Mouse (Mus musculus): ENCODE results near the gene Gpx4. TPM values are rescaled to one million over a fixed set of nuclear protein-coding genes. Genes with fewer than 3 reads are reported as not detected.

Gene Gpx4
- polyA plus RNA-seq, 1 experiment from 2014 or later = 603 TPM

GRCm38 (mm10) chr10:80074813-80075601 is 28.0 kb downstream of the Gpx4 start:
- no peaks in the 10 kb centered on the region for H3K27me3 ChIP-seq
- H3K4me2 ChIP-seq = peak overlapping the region; percentile 51
- peak overlapping the region; percentile 37 for H3K4me3 ChIP-seq (replicated peaks)
- H3K4me1 ChIP-seq (replicated peaks) = peaks cover 86% of the 10 kb centered on the region
- no peaks in the 10 kb centered on the region for H3K9me3 ChIP-seq (replicated peaks)
- H3K9ac ChIP-seq = peak overlapping the region; percentile 27; the same call in 1 of the 2 replicates
- peaks cover 49% of the 10 kb centered on the region for H3K36me3 ChIP-seq (replicated peaks)
- ATAC-seq (ENCODE audit: insufficient read depth) = no peak
- H3K27ac ChIP-seq (replicated peaks) = peak overlapping the region; percentile 71
- 14% methylated on average over 28 of the region's 28 CpGs for WGBS (ENCODE audit: insufficient replicate concordance)

- WGBS (ENCODE audit: insufficient replicate concordance) = 61% methylated on average over 1 of the region's 1 CpGs
- no peak for ATAC-seq (ENCODE audit: insufficient read depth)
- no peaks in the 10 kb centered on the region for H3K9me3 ChIP-seq (replicated peaks)
- H3K36me3 ChIP-seq (replicated peaks) = peaks cover 49% of the 10 kb centered on the region
- H3K9ac ChIP-seq = no peak overlapping the region; the same call in 1 of the 2 replicates
- H3K27ac ChIP-seq (replicated peaks) = peak overlapping the region; percentile 71; the same call in 1 of the 2 replicates
- H3K4me3 ChIP-seq (replicated peaks) = no peak overlapping the region
- no peak overlapping the region for H3K4me2 ChIP-seq
- H3K27me3 ChIP-seq = no peaks in the 10 kb centered on the region
- H3K4me1 ChIP-seq (replicated peaks) = peaks cover 86% of the 10 kb centered on the region
Measured at GRCm38 (mm10) chr10:80075924-80076323, 29.0 kb downstream of the Gpx4 start.

- H3K27ac ChIP-seq (replicated peaks) = 0 out of 2 replicates have a peak overlapping the region, but pooled peaks have one; percentile 71
- peaks cover 86% of the 10 kb centered on the region for H3K4me1 ChIP-seq (replicated peaks)
- no peak overlapping the region for H3K4me3 ChIP-seq (replicated peaks)
- H3K27me3 ChIP-seq = no peaks in the 10 kb centered on the region
- H3K9me3 ChIP-seq (replicated peaks) = no peaks in the 10 kb centered on the region
- H3K9ac ChIP-seq = no peak overlapping the region
- H3K4me2 ChIP-seq = no peak overlapping the region
- peaks cover 54% of the 10 kb centered on the region for H3K36me3 ChIP-seq (replicated peaks)
- no peak for ATAC-seq (ENCODE audit: insufficient read depth)
- 83% methylated on average over 4 of the region's 4 CpGs for WGBS (ENCODE audit: insufficient replicate concordance)
Measured at GRCm38 (mm10) chr10:80076386-80076785, 29.4 kb downstream of the Gpx4 start.

GRCm38 (mm10) chr10:80077312-80077711 is 30.3 kb downstream of the Gpx4 start:
- Histone ChIP-seq H3K27me3 (no peaks in the 10 kb centered on the region), H3K9me3 (replicated peaks) (no peaks in the 10 kb centered on the region), H3K4me1 (replicated peaks) (peaks cover 86% of the 10 kb centered on the region), H3K9ac (no peak overlapping the region), H3K4me3 (replicated peaks) (no peak overlapping the region), H3K36me3 (replicated peaks) (peaks cover 55% of the 10 kb centered on the region), H3K27ac (replicated peaks) (no peak overlapping the region), H3K4me2 (no peak overlapping the region)
- WGBS (ENCODE audit: insufficient replicate concordance) = 84% methylated on average over 5 of the region's 5 CpGs
- ATAC-seq (ENCODE audit: insufficient read depth) = no peak

GRCm38 (mm10) chr10:80078366-80078765 is 31.4 kb downstream of the Gpx4 start:
- Histone ChIP-seq H3K4me3 (replicated peaks) (no peak overlapping the region), H3K4me2 (no peak overlapping the region), H3K9ac (no peak overlapping the region), H3K9me3 (replicated peaks) (no peaks in the 10 kb centered on the region), H3K27ac (replicated peaks) (no peak overlapping the region), H3K4me1 (replicated peaks) (peaks cover 86% of the 10 kb centered on the region), H3K36me3 (replicated peaks) (peaks cover 64% of the 10 kb centered on the region), H3K27me3 (no peaks in the 10 kb centered on the region)
- 79% methylated on average over 1 of the region's 1 CpGs for WGBS (ENCODE audit: insufficient replicate concordance)
- ATAC-seq (ENCODE audit: insufficient read depth) = no peak

- no peaks in the 10 kb centered on the region for H3K27me3 ChIP-seq
- 44% methylated on average over 16 of the region's 16 CpGs for WGBS (ENCODE audit: insufficient replicate concordance)
- peaks cover 86% of the 10 kb centered on the region for H3K36me3 ChIP-seq (replicated peaks)
- H3K4me3 ChIP-seq (replicated peaks) = peak overlapping the region; percentile 49
- peak overlapping the region; percentile 98 for H3K27ac ChIP-seq (replicated peaks)
- peaks cover 71% of the 10 kb centered on the region for H3K4me1 ChIP-seq (replicated peaks)
- H3K9me3 ChIP-seq (replicated peaks) = no peaks in the 10 kb centered on the region
- ATAC-seq (ENCODE audit: insufficient read depth) = peak; percentile 91
- peak overlapping the region; percentile 89 for H3K4me2 ChIP-seq
- H3K9ac ChIP-seq = peak overlapping the region; percentile 66
Measured at GRCm38 (mm10) chr10:80080396-80081070, 33.6 kb downstream of the Gpx4 start.

GRCm38 (mm10) chr10:80081075-80081474 is 34.1 kb downstream of the Gpx4 start:
- Histone ChIP-seq H3K4me2 (peak overlapping the region; percentile 89), H3K27me3 (no peaks in the 10 kb centered on the region), H3K4me3 (replicated peaks) (peak overlapping the region; percentile 49), H3K9me3 (replicated peaks) (no peaks in the 10 kb centered on the region), H3K9ac (peak overlapping the region; percentile 66), H3K27ac (replicated peaks) (peak overlapping the region; percentile 98), H3K4me1 (replicated peaks) (peaks cover 66% of the 10 kb centered on the region), H3K36me3 (replicated peaks) (peaks cover 88% of the 10 kb centered on the region)
- 33% methylated on average over 3 of the region's 3 CpGs for WGBS (ENCODE audit: insufficient replicate concordance)
- peak; percentile 95 for ATAC-seq (ENCODE audit: insufficient read depth)

- WGBS (ENCODE audit: insufficient replicate concordance) = 79% methylated on average over 9 of the region's 9 CpGs
- Histone ChIP-seq H3K36me3 (replicated peaks) (peaks cover 64% of the 10 kb centered on the region), H3K4me2 (no peak overlapping the region), H3K9ac (no peak overlapping the region), H3K4me3 (replicated peaks) (no peak overlapping the region), H3K27ac (replicated peaks) (peak overlapping the region; percentile 33), H3K4me1 (replicated peaks) (peaks cover 72% of the 10 kb centered on the region), H3K27me3 (no peaks in the 10 kb centered on the region), H3K9me3 (replicated peaks) (no peaks in the 10 kb centered on the region)
- ATAC-seq (ENCODE audit: insufficient read depth) = no peak
Measured at GRCm38 (mm10) chr10:80084817-80085487, 38.0 kb downstream of the Gpx4 start.

- peaks cover 57% of the 10 kb centered on the region for H3K4me1 ChIP-seq (replicated peaks)
- H3K27me3 ChIP-seq = no peaks in the 10 kb centered on the region
- H3K36me3 ChIP-seq (replicated peaks) = peaks cover 54% of the 10 kb centered on the region
- 30% methylated on average over 3 of the region's 3 CpGs for WGBS (ENCODE audit: insufficient replicate concordance)
- H3K4me3 ChIP-seq (replicated peaks) = no peak overlapping the region
- peak overlapping the region; percentile 62 for H3K27ac ChIP-seq (replicated peaks)
- no peak overlapping the region for H3K9ac ChIP-seq
- no peak for ATAC-seq (ENCODE audit: insufficient read depth)
- no peaks in the 10 kb centered on the region for H3K9me3 ChIP-seq (replicated peaks)
- H3K4me2 ChIP-seq = peak overlapping the region; percentile 30
Measured at GRCm38 (mm10) chr10:80086847-80087246, 39.9 kb downstream of the Gpx4 start.

GRCm38 (mm10) chr10:80087483-80087882 is 40.5 kb downstream of the Gpx4 start:
- Histone ChIP-seq H3K27ac (replicated peaks) (peak overlapping the region; percentile 62; the same call in 1 of the 2 replicates), H3K27me3 (no peaks in the 10 kb centered on the region), H3K9me3 (replicated peaks) (no peaks in the 10 kb centered on the region), H3K4me1 (replicated peaks) (peaks cover 52% of the 10 kb centered on the region), H3K4me2 (no peak overlapping the region), H3K36me3 (replicated peaks) (peaks cover 52% of the 10 kb centered on the region), H3K4me3 (replicated peaks) (no peak overlapping the region), H3K9ac (no peak overlapping the region)
- ATAC-seq (ENCODE audit: insufficient read depth) = no peak
- 59% methylated on average over 8 of the region's 8 CpGs for WGBS (ENCODE audit: insufficient replicate concordance)

GRCm38 (mm10) chr10:80089146-80089545 is 42.2 kb downstream of the Gpx4 start:
- Histone ChIP-seq H3K27ac (replicated peaks) (no peak overlapping the region), H3K9me3 (replicated peaks) (no peaks in the 10 kb centered on the region), H3K36me3 (replicated peaks) (peaks cover 39% of the 10 kb centered on the region), H3K4me1 (replicated peaks) (peaks cover 56% of the 10 kb centered on the region), H3K9ac (no peak overlapping the region), H3K4me3 (replicated peaks) (no peak overlapping the region), H3K27me3 (no peaks in the 10 kb centered on the region), H3K4me2 (no peak overlapping the region)
- 58% methylated on average over 4 of the region's 4 CpGs for WGBS (ENCODE audit: insufficient replicate concordance)
- ATAC-seq (ENCODE audit: insufficient read depth) = 0 out of 2 replicates have a peak, but pooled peaks have one; percentile 20

Measured in liver, embryonic 15.5 days (tissue).